Mouse (Mus musculus) skeletal muscle tissue, adult 2 months (tissue): ENCODE measurements at regions not wholly inside any gene's neighbourhood (a gene's known extent, or its start where the extent isn't known, plus 50 kb on each side); places are given as distances from the start of the nearest gene placed in this dataset.

Experiments used
- DNase-seq: peaks from one replicate; pipeline ENCODE4 v3.0.0-alpha.2; 2012; ENCODE audit warnings: low read depth, low spot score

GRCm38 (mm10) chr2:11118625-11119024 lies 53.3 kb upstream of the Prkcq start:
- DNase-seq: no peak

DNA sequence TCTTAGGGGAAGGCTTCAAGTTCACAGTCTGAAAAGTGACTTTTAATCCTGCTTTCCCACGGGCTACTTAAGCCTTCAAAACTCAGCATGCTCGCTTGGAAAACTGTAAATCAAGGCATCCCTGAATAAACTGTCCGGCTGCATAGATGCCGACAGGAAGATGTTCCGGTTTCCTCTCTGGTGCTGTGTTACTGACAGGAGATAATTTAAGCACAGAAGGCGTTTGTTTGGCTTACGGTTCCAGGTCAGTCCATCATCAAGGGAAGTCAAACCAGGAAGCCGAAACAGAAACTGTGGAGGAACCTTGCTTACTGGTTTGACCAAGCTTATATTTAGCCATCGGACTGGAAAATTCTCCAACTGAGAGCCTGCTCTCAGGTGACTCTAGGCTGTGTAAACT lies 52.6 kb upstream of the Prkcq start:
- DNase-seq: peak; percentile 53
